Mouse (Mus musculus): ENCODE measurements at regions not wholly inside any gene's neighbourhood (a gene's known extent, or its start where the extent isn't known, plus 50 kb on each side); places are given as distances from the start of the nearest gene placed in this dataset.

DNA sequence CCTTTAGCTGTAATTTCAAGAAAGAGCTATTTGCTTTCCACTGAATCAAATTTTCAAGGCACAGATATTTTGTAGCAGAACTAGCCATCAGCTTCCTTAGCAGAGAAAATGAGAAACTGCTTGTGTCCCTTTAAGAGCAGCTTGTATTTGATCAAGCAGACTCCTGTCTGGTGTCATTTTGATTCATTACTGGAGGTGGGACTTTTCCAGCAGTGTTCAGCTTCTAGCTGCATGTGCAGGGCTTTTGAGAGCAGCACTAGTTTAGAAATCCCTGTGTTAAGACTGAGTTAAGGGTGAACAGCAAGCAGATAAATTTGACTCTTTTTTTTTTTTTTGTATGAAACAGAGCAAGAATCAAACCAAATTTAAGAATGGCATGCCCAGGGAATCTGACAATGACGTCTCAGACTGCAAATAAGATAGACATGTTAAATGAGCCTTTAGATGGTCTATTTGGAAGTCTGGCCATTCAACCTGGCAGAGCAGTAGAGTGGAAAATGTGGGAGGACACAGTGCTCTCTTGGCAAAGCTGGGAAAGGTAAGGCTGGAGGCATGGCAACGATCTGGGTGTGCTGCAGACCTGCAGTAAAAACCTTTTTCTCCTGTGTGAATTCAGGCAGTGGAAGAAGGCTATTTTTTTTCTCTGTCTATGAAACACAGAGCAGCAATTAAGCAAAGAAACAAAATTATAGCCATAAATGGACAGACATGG, 419.9 kb upstream of the Dmd start:
- peak; percentile 6 to 12 for DNase-seq

DNA sequence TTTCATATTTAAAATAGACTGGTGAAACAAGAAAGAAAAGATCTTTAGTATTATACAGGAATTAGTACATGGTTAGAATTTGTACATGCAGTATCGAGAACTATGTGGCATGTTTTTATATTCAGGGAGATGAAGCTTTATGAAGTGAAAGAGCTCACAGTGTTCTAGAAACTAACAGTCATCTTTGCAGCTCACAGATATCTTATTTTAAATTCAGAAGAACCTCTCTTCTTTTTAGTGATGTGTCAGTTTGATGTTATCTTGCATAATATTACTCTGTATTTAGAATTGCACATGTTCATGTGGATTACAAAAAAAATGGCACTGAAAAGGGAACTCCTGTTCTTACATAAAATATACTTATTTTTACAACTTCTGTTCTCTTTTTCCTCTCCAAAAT, 377.1 kb upstream of the Dmd start:
- DNase-seq = no peak

DNA sequence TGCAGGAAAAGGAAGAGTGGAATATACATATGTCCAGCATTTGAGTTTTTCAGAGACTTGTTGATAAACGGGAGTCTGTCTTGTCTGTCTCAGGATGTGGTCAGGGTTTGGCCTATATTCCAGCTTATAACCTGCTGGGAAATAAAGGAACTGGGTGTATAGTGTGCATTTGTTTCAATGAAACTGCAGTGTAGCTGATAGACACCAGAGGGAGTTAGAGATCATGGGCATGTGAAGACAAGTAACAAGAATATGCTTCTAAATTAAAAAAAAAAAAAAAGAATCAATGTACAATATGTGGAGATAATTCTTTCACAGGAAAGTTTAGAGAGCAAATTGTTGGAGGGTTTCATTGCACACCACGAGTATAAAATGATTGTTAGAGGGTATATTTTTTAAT, 335.3 kb upstream of the Dmd start:
- DNase-seq = peak; percentile 4 to 6

GRCm38 (mm10) chrX:82650359-82650758, 298.3 kb upstream of the Dmd start:
- no peak for DNase-seq
